ENCODE assay signal across 19 mouse cellular contexts in genomic region chr7:98774597-98774996, GRCm38 (mm10).
A peak's percentile ranks its signal among the peaks of the same experiment; 100 is the strongest.
DNase-seq lines count a peak whose midpoint lies in the region; ATAC-seq and TF ChIP-seq lines count a peak whose summit lies in the region.
"Had no signal": no experiment of that assay in that cellular context is flagged by ENCODE, and none has a peak within 500 bp of the region (broad histone marks: within the 10 kb centered on the region; RNA-seq: fewer than 3 reads in every experiment).

No protein-coding gene starts in this region.

- no peaks in the 10 kb centered on the region for H3K9me3 ChIP-seq in hindbrain, postnatal 0 days (ENCODE audit: low read length)
- H3K9me3 ChIP-seq in hindbrain, embryonic 12.5 days (replicated peaks) = no peaks in the 10 kb centered on the region
- H3K9me3 ChIP-seq in lung, embryonic 15.5 days = no peaks in the 10 kb centered on the region
- H3K9me3 ChIP-seq in ES-Bruce4 (replicated peaks; ENCODE audit: control insufficient read depth, insufficient read depth, low read length, poor library complexity, severe bottlenecking) = no peaks in the 10 kb centered on the region
- H3K9me3 ChIP-seq: intestine, embryonic 15.5 days; limb, embryonic 15.5 days; neural tube, embryonic 13.5 days had no signal

- H3K4me1 ChIP-seq in hindbrain, postnatal 0 days (ENCODE audit: insufficient read depth, low read length) = no peaks in the 10 kb centered on the region; the same call in 1 of the 2 replicates
- peaks cover 14% of the 10 kb centered on the region for H3K4me1 ChIP-seq in hindbrain, embryonic 12.5 days
- peaks cover 67% of the 10 kb centered on the region for H3K4me1 ChIP-seq in lung, embryonic 15.5 days
- no peaks in the 10 kb centered on the region for H3K4me1 ChIP-seq in ES-Bruce4 (ENCODE audit: control insufficient read depth, insufficient read depth, low read length)
- H3K4me1 ChIP-seq in bone marrow macrophage, adult 2 months (ENCODE audit: control insufficient read depth, insufficient read depth, low read length) = peaks cover 15% of the 10 kb centered on the region

- no peak for DNase-seq in hindbrain, postnatal 0 days (ENCODE audit: low spot score)
- no peak for DNase-seq in lung, adult 18-20 months
- DNase-seq in frontal cortex, adult 2 months (ENCODE audit: extremely low spot score in 1 of 2, low spot score in 1 of 2) = no peak
- DNase-seq in spleen, adult 12 weeks (ENCODE audit: low spot score) = no peak
- DNase-seq: cerebellum, adult 18-20 months; gastrocnemius, postnatal 25 days; heart, postnatal 4 days; kidney, postnatal 4 days; spleen, adult 18-20 months had no signal

- peak; percentile 16; the same call in 1 of the 2 replicates for TF ChIP-seq CTCF in hindbrain, postnatal 0 days (IDR thresholded peaks at IDR 0.05; ENCODE audit: low read depth)
- peak; percentile 72 for TF ChIP-seq CTCF in ES-Bruce4 (IDR thresholded peaks at IDR 0.05; ENCODE audit: low read depth, low read length)
- TF ChIP-seq CTCF in bone marrow macrophage, adult 2 months (IDR thresholded peaks at IDR 0.05; ENCODE audit: low read depth, low read length) = peak; percentile 31; the same call in 1 of the 2 replicates

- TF ChIP-seq POLR2A in ES-Bruce4 (IDR thresholded peaks at IDR 0.05; ENCODE audit: insufficient read depth, low read length) = no peak
- TF ChIP-seq POLR2A in bone marrow macrophage, adult 2 months (IDR thresholded peaks at IDR 0.05; ENCODE audit: borderline replicate concordance, low read depth, low read length) = no peak

- no peak overlapping the region for H3K4me3 ChIP-seq in hindbrain, postnatal 0 days (ENCODE audit: low read length)
- H3K4me3 ChIP-seq in hindbrain, embryonic 12.5 days = no peak overlapping the region
- H3K4me3 ChIP-seq in lung, embryonic 15.5 days = no peak overlapping the region
- H3K4me3 ChIP-seq in ES-Bruce4 (ENCODE audit: low read depth, low read length) = no peak overlapping the region
- H3K4me3 ChIP-seq in bone marrow macrophage, adult 2 months (ENCODE audit: insufficient read depth, low read length) = no peak overlapping the region
- H3K4me3 ChIP-seq: intestine, embryonic 15.5 days; limb, embryonic 15.5 days; neural tube, embryonic 13.5 days had no signal

- no peaks in the 10 kb centered on the region for H3K27me3 ChIP-seq in hindbrain, postnatal 0 days (ENCODE audit: insufficient read depth, low read length)
- H3K27me3 ChIP-seq in hindbrain, embryonic 12.5 days = no peaks in the 10 kb centered on the region
- no peaks in the 10 kb centered on the region for H3K27me3 ChIP-seq in lung, embryonic 15.5 days
- no peaks in the 10 kb centered on the region for H3K27me3 ChIP-seq in ES-Bruce4 (ENCODE audit: control insufficient read depth, insufficient read depth, low read length, poor library complexity, severe bottlenecking)
- H3K27me3 ChIP-seq: intestine, embryonic 15.5 days; limb, embryonic 15.5 days had no signal

- no peak for TF ChIP-seq EP300 in ES-Bruce4 (IDR thresholded peaks at IDR 0.05; ENCODE audit: insufficient read depth, low read depth, low read length)

- no peak overlapping the region for H3K4me2 ChIP-seq in hindbrain, postnatal 0 days (ENCODE audit: low read depth, low read length)
- no peak overlapping the region for H3K4me2 ChIP-seq in hindbrain, embryonic 12.5 days (replicated peaks)
- no peak overlapping the region for H3K4me2 ChIP-seq in lung, embryonic 15.5 days
- H3K4me2 ChIP-seq: heart, embryonic 11.5 days; intestine, embryonic 15.5 days; limb, embryonic 15.5 days; neural tube, embryonic 13.5 days had no signal

- ATAC-seq in hindbrain, postnatal 0 days = no peak
- ATAC-seq in hindbrain, embryonic 12.5 days (ENCODE audit: low FRiP score) = no peak
- no peak for ATAC-seq in lung, embryonic 15.5 days (ENCODE audit: borderline replicate concordance, extremely low read depth, low FRiP score, low TSS enrichment)
- ATAC-seq: activated CD4-positive, CD25-positive, alpha-beta regulatory T cell, adult 4 months; forebrain, embryonic 14.5 days; intestine, embryonic 15.5 days had no signal

- no peak overlapping the region for H3K27ac ChIP-seq in hindbrain, postnatal 0 days
- H3K27ac ChIP-seq in hindbrain, embryonic 12.5 days = no peak overlapping the region
- peak overlapping the region; percentile 62 for H3K27ac ChIP-seq in lung, embryonic 15.5 days
- H3K27ac ChIP-seq in ES-Bruce4 (ENCODE audit: insufficient read depth, low read length) = no peak overlapping the region
- no peak overlapping the region for H3K27ac ChIP-seq in bone marrow macrophage, adult 2 months (ENCODE audit: insufficient read depth, low read depth, low read length)
- H3K27ac ChIP-seq: intestine, embryonic 15.5 days; limb, embryonic 15.5 days; neural tube, embryonic 13.5 days had no signal

- no peak overlapping the region for H3K9ac ChIP-seq in hindbrain, postnatal 0 days (replicated peaks; ENCODE audit: low read length)
- H3K9ac ChIP-seq in hindbrain, embryonic 12.5 days = no peak overlapping the region
- no peak overlapping the region for H3K9ac ChIP-seq in lung, embryonic 15.5 days
- no peak overlapping the region for H3K9ac ChIP-seq in ES-Bruce4 (ENCODE audit: low read depth, poor library complexity, severe bottlenecking)
- H3K9ac ChIP-seq: intestine, embryonic 15.5 days; limb, embryonic 15.5 days; neural tube, embryonic 13.5 days had no signal

- WGBS in hindbrain, postnatal 0 days = 58% methylated on average over 4 of the region's 4 CpGs
- WGBS in hindbrain, embryonic 12.5 days = 50% methylated on average over 4 of the region's 4 CpGs
- 54% methylated on average over 4 of the region's 4 CpGs for WGBS in lung, embryonic 15.5 days

- no peaks in the 10 kb centered on the region for H3K36me3 ChIP-seq in hindbrain, postnatal 0 days (ENCODE audit: insufficient read depth, low read length)
- H3K36me3 ChIP-seq in hindbrain, embryonic 12.5 days = no peaks in the 10 kb centered on the region
- no peaks in the 10 kb centered on the region for H3K36me3 ChIP-seq in lung, embryonic 15.5 days
- H3K36me3 ChIP-seq in ES-Bruce4 (ENCODE audit: control insufficient read depth, insufficient read depth, low read length, poor library complexity, severe bottlenecking) = no peaks in the 10 kb centered on the region
- H3K36me3 ChIP-seq: intestine, embryonic 15.5 days; limb, embryonic 15.5 days; neural tube, embryonic 13.5 days had no signal

Comparison
In these comparisons a context has a peak if more than half of its experiments do, and no peak if none do; other contexts are left out.
1. CTCF ChIP-seq: peak in every context shown above with its lines; median percentile 72 in ES-Bruce4; 31 in bone marrow macrophage, adult 2 months; 16 in hindbrain, postnatal 0 days.